Mouse (Mus musculus) heart, embryonic 15.5 days (tissue): ENCODE measurements around the gene Frmd8. TPM values are rescaled to one million over a fixed set of nuclear protein-coding genes. Genes with fewer than 3 reads are reported as not detected.
A peak's percentile ranks its signal among the peaks of the same experiment; 100 is the strongest.

Experiments
- ATAC-seq: fragments of 200-750 bp; cut with Nextera tagmentation; replicated peaks from 2 replicates; pipeline ENCODE4 v1.8.0; 2017; ENCODE audit warnings: low read depth, moderate TSS enrichment; ENCODE audit not compliant: insufficient number of reproducible peaks, insufficient read depth, low FRiP score
- H3K27ac ChIP-seq: fragments of 300-500 bp; sonication (generic); 2 replicates; pipeline ENCODE4 v1.5.1; 2015; ENCODE audit warnings: mild to moderate bottlenecking, inconsistent platforms
- H3K27me3 ChIP-seq: fragments of 300-500 bp; sonication (generic); 2 replicates; pipeline ENCODE4 v1.6.1; 2015; ENCODE audit warnings: inconsistent platforms
- H3K36me3 ChIP-seq: fragments of 300-500 bp; sonication (generic); 2 replicates; pipeline ENCODE4 v1.6.1; 2015; ENCODE audit warnings: mild to moderate bottlenecking, inconsistent platforms
- H3K4me1 ChIP-seq: fragments of 300-500 bp; sonication (generic); replicated peaks from 2 replicates; pipeline ENCODE4 v1.6.1; 2015; ENCODE audit warnings: inconsistent platforms
- H3K4me2 ChIP-seq: fragments of 300-500 bp; sonication (generic); 2 replicates; pipeline ENCODE4 v1.6.1; 2015; ENCODE audit warnings: inconsistent platforms, mild to moderate bottlenecking, moderate library complexity
- H3K4me3 ChIP-seq: fragments of 300-500 bp; sonication (generic); 2 replicates; pipeline ENCODE4 v1.5.1; 2015; ENCODE audit warnings: mild to moderate bottlenecking, inconsistent platforms
- H3K9ac ChIP-seq: fragments of 300-500 bp; sonication (generic); 2 replicates; pipeline ENCODE4 v1.6.1; 2015; ENCODE audit warnings: mild to moderate bottlenecking, inconsistent platforms
- H3K9me3 ChIP-seq: fragments of 300-500 bp; sonication (generic); replicated peaks from 2 replicates; pipeline ENCODE4 v1.6.1; 2016; ENCODE audit warnings: inconsistent platforms
- WGBS: fragments of 180-500 bp; shearing (Covaris S2); methylation state at CpG from one replicate; pipeline ENCODE4 v1.1.7; 2015; ENCODE audit warnings: mixed read lengths; 5-methylcytosine and 5-hydroxymethylcytosine counted together
- polyA plus RNA-seq: library from polyadenylated mRNA; unstranded; fragments of >200 nt; fragmentation: Nextera tagmentation; extraction: Ambion mirVana; gene quantifications from 2 replicates; pipeline ENCODE4 v1.2.1, GENCODE M21; 2015

Gene Frmd8
- polyA plus RNA-seq, 1 experiment from 2014 or later, result 25.1 TPM

DNA sequence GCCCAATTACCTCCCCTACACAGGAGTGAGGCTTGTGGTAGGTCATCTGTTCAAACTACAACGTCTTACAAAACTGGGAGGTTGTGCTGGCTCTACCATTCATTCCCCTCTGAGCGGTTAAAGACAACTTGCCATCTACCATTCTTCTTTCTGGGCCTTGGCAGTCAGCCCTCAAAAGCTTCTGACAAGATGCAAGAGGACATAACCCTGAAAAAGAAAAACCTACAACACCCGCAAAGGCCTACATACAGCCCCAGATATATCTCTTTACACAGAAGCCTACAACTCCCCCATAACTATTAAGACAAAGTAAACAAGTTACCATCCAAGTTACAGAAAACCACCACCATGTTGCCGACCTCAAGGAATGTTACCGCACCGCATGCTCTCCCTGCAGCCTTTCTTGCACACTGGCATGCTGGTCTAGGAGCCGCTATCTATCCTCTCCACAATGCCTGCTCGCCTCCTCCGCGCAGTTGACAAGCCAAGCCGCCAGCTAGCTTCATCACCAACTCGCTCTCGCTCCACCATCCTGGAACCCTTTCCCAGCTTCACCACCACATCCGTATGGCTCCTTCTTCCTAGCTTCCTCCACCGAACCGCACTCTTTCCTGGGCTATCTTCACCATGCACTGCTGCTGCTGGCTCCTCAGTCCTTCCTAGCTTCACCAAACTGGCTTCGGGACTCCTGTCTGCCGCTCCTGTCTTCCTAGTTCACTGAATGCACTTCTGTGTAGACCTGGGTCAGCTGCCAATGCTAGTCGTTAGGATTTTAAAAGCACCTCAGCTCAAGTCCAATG is 74.2 kb downstream of the Frmd8 start:
- under 1% methylated on average over 19 of the region's 19 CpGs for WGBS
- Histone ChIP-seq H3K27me3 (no peaks in the 10 kb centered on the region), H3K36me3 (peaks cover 31% of the 10 kb centered on the region), H3K9me3 (no peaks in the 10 kb centered on the region), H3K4me1 (peaks cover 36% of the 10 kb centered on the region), H3K9ac (peak overlapping the region; percentile 88), H3K27ac (peak overlapping the region; percentile 99), H3K4me3 (peak overlapping the region; percentile 69), H3K4me2 (peak overlapping the region; percentile 54)
- ATAC-seq, result no peak

DNA sequence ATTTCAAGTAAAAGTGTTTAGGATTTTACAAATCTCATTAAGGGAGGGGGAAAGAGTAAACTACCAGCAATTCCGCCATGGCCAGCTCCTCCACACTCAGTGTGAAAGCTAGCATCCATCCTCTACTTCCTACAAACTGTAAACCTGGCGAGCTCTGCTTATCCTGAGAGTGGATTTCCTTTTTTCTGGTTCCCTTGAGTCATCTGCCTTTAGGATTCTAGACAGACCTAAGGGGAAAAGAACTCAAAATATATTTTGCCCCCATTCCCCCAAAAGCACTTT is 74.8 kb downstream of the Frmd8 start:
- H3K27me3 ChIP-seq, result no peaks in the 10 kb centered on the region
- H3K9ac ChIP-seq, result peak overlapping the region; percentile 88
- peaks cover 36% of the 10 kb centered on the region for H3K36me3 ChIP-seq
- H3K27ac ChIP-seq, result peak overlapping the region; percentile 99
- WGBS, result 0% methylated on average over 2 of the region's 2 CpGs
- H3K9me3 ChIP-seq, result no peaks in the 10 kb centered on the region
- peak overlapping the region; percentile 54 for H3K4me2 ChIP-seq
- H3K4me3 ChIP-seq, result peak overlapping the region; percentile 69
- H3K4me1 ChIP-seq, result peaks cover 35% of the 10 kb centered on the region
- no peak for ATAC-seq

Other genes with a start within 250 kb of the Frmd8 start
- gene Rela, start 237.8 kb downstream of the Frmd8 start, polyA plus RNA-seq, result 33.2 and 46.7 TPM in 2 replicates
- gene Sipa1, start 211.6 kb downstream of the Frmd8 start, polyA plus RNA-seq, result 20.6 and 33.5 TPM in 2 replicates
- gene Map3k11, start 186.5 kb downstream of the Frmd8 start, polyA plus RNA-seq, result 23.7 and 29.6 TPM in 2 replicates
- 8.9 and 14.2 TPM in 2 replicates for gene Pcnx3, start 186.4 kb downstream of the Frmd8 start, polyA plus RNA-seq
- gene Kcnk7, start 170.9 kb downstream of the Frmd8 start, polyA plus RNA-seq, result 0.40 TPM in 1 of 2 replicates, not detected in the other
- gene Ehbp1l1, start 149.0 kb downstream of the Frmd8 start, polyA plus RNA-seq, result 82.6 and 84.3 TPM in 2 replicates
- gene Fam89b, start 145.6 kb downstream of the Frmd8 start, polyA plus RNA-seq, result 68.1 and 82.4 TPM in 2 replicates
- gene Ltbp3, start 134.4 kb downstream of the Frmd8 start, polyA plus RNA-seq, result 26.6 and 43.3 TPM in 2 replicates
- gene Scyl1, start 103.9 kb downstream of the Frmd8 start, polyA plus RNA-seq, result 53.5 and 65.9 TPM in 2 replicates
- gene Slc25a45, start 2.5 kb upstream of the Frmd8 start, polyA plus RNA-seq, result 3.2 and 4.2 TPM in 2 replicates
- 1.2 and 2.0 TPM in 2 replicates for gene Tigd3, start 18.9 kb upstream of the Frmd8 start, polyA plus RNA-seq
- gene Dpf2, start 37.7 kb upstream of the Frmd8 start, polyA plus RNA-seq, result 81.9 and 106 TPM in 2 replicates
- 10.4 and 13.0 TPM in 2 replicates for gene Cdc42ep2, start 49.5 kb upstream of the Frmd8 start, polyA plus RNA-seq
- gene Pola2, start 88.9 kb upstream of the Frmd8 start, polyA plus RNA-seq, result 35.8 and 48.9 TPM in 2 replicates
- not detected in 2 replicates for gene Slc22a20, start 110.9 kb upstream of the Frmd8 start, polyA plus RNA-seq
- 6.6 and 10.0 TPM in 2 replicates for gene Capn1, start 140.6 kb upstream of the Frmd8 start, polyA plus RNA-seq
- 14.5 and 19.2 TPM in 2 replicates for gene Syvn1, start 171.3 kb upstream of the Frmd8 start, polyA plus RNA-seq
- gene Mrpl49, start 182.5 kb upstream of the Frmd8 start, polyA plus RNA-seq, result 54.5 and 55.3 TPM in 2 replicates
- 434 and 453 TPM in 2 replicates for gene Fau, start 182.6 kb upstream of the Frmd8 start, polyA plus RNA-seq
- gene Znhit2, start 185.9 kb upstream of the Frmd8 start, polyA plus RNA-seq, result 19.3 and 25.6 TPM in 2 replicates
- gene Tm7sf2, start 193.1 kb upstream of the Frmd8 start, polyA plus RNA-seq, result 5.4 and 11.3 TPM in 2 replicates
- gene Vps51, start 202.0 kb upstream of the Frmd8 start, polyA plus RNA-seq, result 35.6 and 51.9 TPM in 2 replicates
- not detected in 2 replicates for gene Tmem262, start 204.8 kb upstream of the Frmd8 start, polyA plus RNA-seq
- gene Gm28374, start 207.0 kb upstream of the Frmd8 start, polyA plus RNA-seq, result 0.48 and 1.3 TPM in 2 replicates
- gene Zfpl1, start 209.7 kb upstream of the Frmd8 start, polyA plus RNA-seq, result 39.1 and 53.1 TPM in 2 replicates
- 19.6 and 27.2 TPM in 2 replicates for gene Cdca5, start 209.7 kb upstream of the Frmd8 start, polyA plus RNA-seq
- 0.20 and 0.38 TPM in 2 replicates for gene AC131692.1, start 219.1 kb upstream of the Frmd8 start, polyA plus RNA-seq
- 0.21 and 0.36 TPM in 2 replicates for gene Naaladl1, start 230.5 kb upstream of the Frmd8 start, polyA plus RNA-seq
- 28.1 and 38.1 TPM in 2 replicates for gene Sac3d1, start 243.4 kb upstream of the Frmd8 start, polyA plus RNA-seq